Mouse (Mus musculus) heart, embryonic 11.5 days (tissue): ENCODE results near the gene Gm13871. TPM values are rescaled to one million over a fixed set of nuclear protein-coding genes. Genes with fewer than 3 reads are reported as not detected.
"Not testable (repeated sequence)": the region's sequence is repeated elsewhere in the genome, so short reads cannot be mapped to it uniquely, and the experiment has no call there.

Experiments used
- ATAC-seq: fragments of 200-750 bp; cut with Nextera tagmentation; replicated peaks from 2 replicates; pipeline ENCODE4 v1.8.0; 2017; ENCODE audit warnings: moderate library complexity; ENCODE audit not compliant: insufficient number of reproducible peaks, low FRiP score, low TSS enrichment
- H3K27ac ChIP-seq: fragments of 300-500 bp; sonication (generic); 2 replicates; pipeline ENCODE4 v1.5.1; 2014; ENCODE audit warnings: mild to moderate bottlenecking, low read depth, low read length
- H3K27me3 ChIP-seq: fragments of 300-500 bp; sonication (generic); 2 replicates; pipeline ENCODE4 v1.6.1; 2014; ENCODE audit warnings: mild to moderate bottlenecking, low read length, mixed read lengths; ENCODE audit not compliant: control insufficient read depth, insufficient read depth
- H3K36me3 ChIP-seq: fragments of 300-500 bp; sonication (generic); 2 replicates; pipeline ENCODE4 v1.6.1; 2014; ENCODE audit warnings: mild to moderate bottlenecking, low read length, moderate library complexity, mixed read lengths; ENCODE audit not compliant: control insufficient read depth, insufficient read depth
- H3K4me1 ChIP-seq: fragments of 300-500 bp; sonication (generic); 2 replicates; pipeline ENCODE4 v1.6.1; 2014; ENCODE audit warnings: low read length; ENCODE audit not compliant: control insufficient read depth, insufficient read depth
- H3K4me2 ChIP-seq: fragments of 300-500 bp; sonication (generic); 2 replicates; pipeline ENCODE4 v1.6.1; 2014; ENCODE audit warnings: mild to moderate bottlenecking, moderate library complexity
- H3K4me3 ChIP-seq: fragments of 300-500 bp; sonication (generic); 2 replicates; pipeline ENCODE4 v1.5.1; 2014; ENCODE audit warnings: low read depth, low read length
- H3K9ac ChIP-seq: fragments of 300-500 bp; sonication (generic); 2 replicates; pipeline ENCODE4 v1.6.1; 2014; ENCODE audit warnings: mild to moderate bottlenecking, low read depth, low read length, moderate library complexity
- H3K9me3 ChIP-seq: fragments of 300-500 bp; sonication (generic); replicated peaks from 2 replicates; pipeline ENCODE4 v1.6.1; 2016; ENCODE audit warnings: low read length; ENCODE audit not compliant: control insufficient read depth
- WGBS: fragments of 180-500 bp; shearing (Covaris S2); extraction: QIAGEN DNeasy Blood & Tissue Kit; methylation state at CpG from one replicate; pipeline ENCODE4 v1.1.7; 2014; ENCODE audit not compliant: insufficient replicate concordance; 5-methylcytosine and 5-hydroxymethylcytosine counted together
- polyA plus RNA-seq: library from polyadenylated mRNA; unstranded; fragments of >200 nt; fragmentation: Nextera tagmentation; extraction: Ambion mirVana; gene quantifications from 2 replicates; pipeline ENCODE4 v1.2.1, GENCODE M21; 2014

Gm13871 gene
- polyA plus RNA-seq, result not detected in 2 replicates

- no CpG with 5 or more reads among the region's 4 CpGs for WGBS
- not testable (repeated sequence) for H3K4me3 ChIP-seq, H3K4me1 ChIP-seq, H3K4me2 ChIP-seq, H3K9me3 ChIP-seq, H3K9ac ChIP-seq, H3K27ac ChIP-seq, ATAC-seq, H3K36me3 ChIP-seq, H3K27me3 ChIP-seq
Observed at GRCm38 (mm10) chr4:73905853-73906252, at the start of gene Gm13871. Gene Gm13871 (minus strand): TSS chr4:73905953.

- no peak for ATAC-seq
- Histone ChIP-seq H3K27me3 (no peaks in the 10 kb centered on the region), H3K4me2 (no peak within 1 kb of the TSS), H3K9me3 (no peaks in the 10 kb centered on the region), H3K4me3 (no peak within 1 kb of the TSS), H3K9ac (no peak within 1 kb of the TSS), H3K36me3 (no peaks in the 10 kb centered on the region), H3K4me1 (no peaks in the 10 kb centered on the region), H3K27ac (no peak within 1 kb of the TSS)
- 73% methylated on average over 8 of the region's 8 CpGs for WGBS
Observed at GRCm38 (mm10) chr4:73950375-73950896, 44.7 kb upstream of the Gm13871 start, which contains the start of gene 2310002L09Rik. Gene 2310002L09Rik (minus strand): TSS chr4:73950846.

GRCm38 (mm10) chr4:73920660-73921059 lies 14.9 kb upstream of the Gm13871 start, which contains the start of gene Gm11756:
Gene Gm11756 (minus strand): TSS chr4:73920760.
- not testable (repeated sequence) for H3K27ac ChIP-seq, ATAC-seq, H3K36me3 ChIP-seq, H3K27me3 ChIP-seq, H3K9ac ChIP-seq, H3K4me3 ChIP-seq, H3K4me1 ChIP-seq, H3K4me2 ChIP-seq, H3K9me3 ChIP-seq
- WGBS, result 80% methylated on average over 6 of the region's 6 CpGs

GRCm38 (mm10) chr4:73891012-73891411 lies 14.7 kb downstream of the Gm13871 start, which contains the start of gene Gm11757:
Gene Gm11757 (minus strand): TSS chr4:73891112.
- no CpG with 5 or more reads among the region's 4 CpGs for WGBS
- ATAC-seq, H3K4me2 ChIP-seq, H3K36me3 ChIP-seq, H3K9ac ChIP-seq, H3K27ac ChIP-seq, H3K9me3 ChIP-seq, H3K4me3 ChIP-seq, H3K4me1 ChIP-seq, H3K27me3 ChIP-seq: not testable (repeated sequence)

GRCm38 (mm10) chr4:73876166-73876565 lies 29.6 kb downstream of the Gm13871 start, which contains the start of gene Gm11758:
Gene Gm11758 (minus strand): TSS chr4:73876266.
- no CpG with 5 or more reads among the region's 4 CpGs for WGBS

More at GRCm38 (mm10) chr4:73876166-73876565, 29.6 kb downstream of the Gm13871 start, which contains the start of gene Gm11758:
- H3K9ac ChIP-seq, H3K4me2 ChIP-seq, H3K4me1 ChIP-seq, H3K4me3 ChIP-seq, ATAC-seq, H3K36me3 ChIP-seq, H3K9me3 ChIP-seq, H3K27me3 ChIP-seq, H3K27ac ChIP-seq: not testable (repeated sequence)

Other genes with a start within 250 kb of the Gm13871 start
- gene Gm11239, start 237.6 kb downstream of the Gm13871 start, polyA plus RNA-seq, result not detected in 2 replicates
- not detected in 2 replicates for gene Gm428, start 222.4 kb downstream of the Gm13871 start, polyA plus RNA-seq
- gene Rasef, start 115.0 kb downstream of the Gm13871 start, polyA plus RNA-seq, result 1.2 and 1.7 TPM in 2 replicates
- not detected in 2 replicates for gene Gm11758, start 29.7 kb downstream of the Gm13871 start, polyA plus RNA-seq
- not detected in 2 replicates for gene Gm11757, start 14.8 kb downstream of the Gm13871 start, polyA plus RNA-seq
- not detected in 2 replicates for gene Gm11756, start 14.8 kb upstream of the Gm13871 start, polyA plus RNA-seq
- gene 2310002L09Rik, start 44.9 kb upstream of the Gm13871 start, polyA plus RNA-seq, result 0.23 and 0.39 TPM in 2 replicates
- 0.46 TPM in 2 replicates for gene Frmd3, start 107.5 kb upstream of the Gm13871 start, polyA plus RNA-seq